Mouse (Mus musculus): ENCODE data around the gene Prr36. TPM values are rescaled to one million over a fixed set of nuclear protein-coding genes. Genes with fewer than 3 reads are reported as not detected.

Gene Prr36
- polyA plus RNA-seq, 1 experiment from 2014 or later = 52.1 TPM

Other genes with a start within 250 kb of the Prr36 start
- 0.23 TPM in 1 of 2 replicates, not detected in the other for gene Cd209f, start 111.6 kb downstream of the Prr36 start, polyA plus RNA-seq (2015; fragmentation: Nextera tagmentation; extraction: Ambion mirVana)
- gene Cd209g, start 83.4 kb downstream of the Prr36 start, polyA plus RNA-seq (2015; fragmentation: Nextera tagmentation; extraction: Ambion mirVana) = not detected in 2 replicates
- 91.4 and 92.5 TPM in 2 replicates for gene Evi5l, start 50.9 kb downstream of the Prr36 start, polyA plus RNA-seq (2015; fragmentation: Nextera tagmentation; extraction: Ambion mirVana)
- gene Lrrc8e, start 9.4 kb upstream of the Prr36 start, polyA plus RNA-seq (2015; fragmentation: Nextera tagmentation; extraction: Ambion mirVana) = 0.17 TPM in 1 of 2 replicates, not detected in the other
- gene Map2k7, start 21.3 kb upstream of the Prr36 start, polyA plus RNA-seq (2015; fragmentation: Nextera tagmentation; extraction: Ambion mirVana) = 33.0 and 36.9 TPM in 2 replicates
- gene Gm49320, start 21.4 kb upstream of the Prr36 start, polyA plus RNA-seq (2015; fragmentation: Nextera tagmentation; extraction: Ambion mirVana) = 0.90 and 1.2 TPM in 2 replicates
- gene Tgfbr3l, start 30.8 kb upstream of the Prr36 start, polyA plus RNA-seq (2015; fragmentation: Nextera tagmentation; extraction: Ambion mirVana) = 8.0 and 8.5 TPM in 2 replicates
- gene Snapc2, start 35.6 kb upstream of the Prr36 start, polyA plus RNA-seq (2015; fragmentation: Nextera tagmentation; extraction: Ambion mirVana) = 62.7 and 64.1 TPM in 2 replicates
- gene Ctxn1, start 41.8 kb upstream of the Prr36 start, polyA plus RNA-seq (2015; fragmentation: Nextera tagmentation; extraction: Ambion mirVana) = 245 and 257 TPM in 2 replicates
- gene Timm44, start 58.5 kb upstream of the Prr36 start, polyA plus RNA-seq (2015; fragmentation: Nextera tagmentation; extraction: Ambion mirVana) = 44.5 and 45.1 TPM in 2 replicates
- gene Ccl25, start 107.8 kb upstream of the Prr36 start, polyA plus RNA-seq (2015; fragmentation: Nextera tagmentation; extraction: Ambion mirVana) = 20.0 and 23.2 TPM in 2 replicates
- gene Elavl1, start 108.0 kb upstream of the Prr36 start, polyA plus RNA-seq (2015; fragmentation: Nextera tagmentation; extraction: Ambion mirVana) = 152 and 163 TPM in 2 replicates